Mouse (Mus musculus): ENCODE measurements around the gene Slc2a9. TPM values are rescaled to one million over a fixed set of nuclear protein-coding genes. Genes with fewer than 3 reads are reported as not detected.

Gene Slc2a9
- polyA plus RNA-seq, 1 experiment from 2014 or later = 0.80 TPM

GRCm38 (mm10) chr5:38500043-38500442 lies 2.9 kb downstream of the Slc2a9 start:
- WGBS (ENCODE audit: insufficient replicate concordance) = 63% methylated on average over 8 of the region's 8 CpGs
- Histone ChIP-seq H3K9ac (peak overlapping the region; percentile 23; the same call in 1 of the 2 replicates), H3K9me3 (replicated peaks) (no peaks in the 10 kb centered on the region), H3K4me1 (replicated peaks) (peaks cover 74% of the 10 kb centered on the region), H3K36me3 (no peaks in the 10 kb centered on the region), H3K27me3 (no peaks in the 10 kb centered on the region), H3K4me2 (no peak overlapping the region), H3K4me3 (replicated peaks) (no peak overlapping the region), H3K27ac (peak overlapping the region; percentile 82)
- ATAC-seq (ENCODE audit: low read depth) (peak; percentile 72), DNase-seq (peak; percentile 69)

DNA sequence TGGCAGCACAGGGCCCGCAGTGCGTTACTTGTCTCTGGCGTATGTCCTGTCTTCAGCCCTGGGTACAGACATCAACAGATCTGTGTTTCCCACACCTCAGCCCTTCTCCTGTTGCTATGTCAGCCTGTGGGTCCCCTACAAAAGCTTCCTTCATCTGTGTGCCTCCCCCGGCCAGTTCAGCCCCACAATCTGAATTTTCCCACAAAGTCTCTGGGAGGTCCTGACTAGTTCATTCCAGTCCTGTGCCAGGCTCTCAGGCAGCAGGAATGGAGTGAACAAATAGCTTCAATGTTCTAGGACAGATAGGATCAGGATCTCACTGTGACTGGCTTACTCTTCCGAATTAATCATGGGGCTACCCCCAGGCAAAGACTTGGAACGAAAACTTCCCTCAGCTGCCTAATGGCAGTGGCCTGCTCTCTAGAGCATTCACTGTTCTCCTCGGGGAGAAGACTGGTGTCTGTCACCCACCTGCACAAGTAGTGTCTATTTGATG lies 3.6 kb downstream of the Slc2a9 start:
- Histone ChIP-seq H3K9me3 (replicated peaks) (no peaks in the 10 kb centered on the region), H3K27ac (peak overlapping the region; percentile 82), H3K4me1 (replicated peaks) (peaks cover 67% of the 10 kb centered on the region), H3K4me2 (no peak overlapping the region), H3K4me3 (replicated peaks) (no peak overlapping the region), H3K9ac (0 out of 2 replicates have a peak overlapping the region, but pooled peaks have one; percentile 3), H3K36me3 (no peaks in the 10 kb centered on the region), H3K27me3 (no peaks in the 10 kb centered on the region)
- 81% methylated on average over 7 of the region's 7 CpGs for WGBS (ENCODE audit: insufficient replicate concordance)
- DNase-seq (no peak), ATAC-seq (ENCODE audit: low read depth) (no peak)

GRCm38 (mm10) chr5:38498479-38498878 lies 4.5 kb downstream of the Slc2a9 start:
- no peak overlapping the region for H3K9ac ChIP-seq
- no peak overlapping the region for H3K4me3 ChIP-seq (replicated peaks)
- no peaks in the 10 kb centered on the region for H3K27me3 ChIP-seq
- no peaks in the 10 kb centered on the region for H3K36me3 ChIP-seq
- H3K4me1 ChIP-seq (replicated peaks) = peaks cover 66% of the 10 kb centered on the region
- DNase-seq (no peak), ATAC-seq (ENCODE audit: low read depth) (no peak)
- WGBS (ENCODE audit: insufficient replicate concordance) = 54% methylated on average over 5 of the region's 5 CpGs
- H3K27ac ChIP-seq = peak overlapping the region; percentile 9
- H3K4me2 ChIP-seq = no peak overlapping the region
- H3K9me3 ChIP-seq (replicated peaks) = no peaks in the 10 kb centered on the region

- DNase-seq (no peak), ATAC-seq (ENCODE audit: low read depth) (no peak)
- Histone ChIP-seq H3K4me2 (no peak overlapping the region), H3K4me3 (replicated peaks) (no peak overlapping the region), H3K9ac (no peak overlapping the region), H3K36me3 (no peaks in the 10 kb centered on the region), H3K4me1 (replicated peaks) (peaks cover 56% of the 10 kb centered on the region), H3K27ac (no peak overlapping the region), H3K27me3 (no peaks in the 10 kb centered on the region), H3K9me3 (replicated peaks) (no peaks in the 10 kb centered on the region)
- WGBS (ENCODE audit: insufficient replicate concordance) = 68% methylated on average over 8 of the region's 8 CpGs
Measured at GRCm38 (mm10) chr5:38496491-38497057, 6.4 kb downstream of the Slc2a9 start.

DNA sequence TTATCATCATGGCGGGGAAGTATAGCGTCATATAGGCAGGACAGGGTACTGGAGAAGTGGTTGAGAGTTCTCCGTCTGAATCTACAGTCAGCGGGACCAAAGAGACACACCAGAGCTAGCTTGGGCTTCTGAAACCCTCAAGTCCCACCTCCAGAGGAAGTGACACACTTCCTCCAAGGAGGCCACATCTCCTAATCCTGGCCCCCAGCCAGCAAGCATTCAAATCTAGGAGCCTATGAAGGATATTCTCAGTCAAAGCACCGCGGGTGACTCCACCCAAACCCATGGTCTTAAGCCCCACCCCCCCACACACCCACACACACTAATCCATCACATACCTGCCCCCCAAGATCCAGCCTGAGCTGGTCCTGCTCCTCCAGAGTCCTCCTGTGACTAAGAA lies 9.1 kb downstream of the Slc2a9 start:
- H3K9ac ChIP-seq = no peak overlapping the region
- no peaks in the 10 kb centered on the region for H3K36me3 ChIP-seq
- ATAC-seq (ENCODE audit: low read depth) (no peak), DNase-seq (no peak)
- no peaks in the 10 kb centered on the region for H3K27me3 ChIP-seq
- H3K4me3 ChIP-seq (replicated peaks) = no peak overlapping the region
- no peak overlapping the region for H3K4me2 ChIP-seq
- H3K27ac ChIP-seq = no peak overlapping the region
- peaks cover 50% of the 10 kb centered on the region for H3K4me1 ChIP-seq (replicated peaks)
- H3K9me3 ChIP-seq (replicated peaks) = no peaks in the 10 kb centered on the region
- WGBS (ENCODE audit: insufficient replicate concordance) = 51% methylated on average over 6 of the region's 6 CpGs

GRCm38 (mm10) chr5:38491763-38492162 lies 11.2 kb downstream of the Slc2a9 start:
- Histone ChIP-seq H3K4me3 (replicated peaks) (no peak overlapping the region), H3K4me1 (replicated peaks) (peaks cover 51% of the 10 kb centered on the region), H3K4me2 (no peak overlapping the region; the same call in 1 of the 2 replicates), H3K36me3 (no peaks in the 10 kb centered on the region), H3K27me3 (no peaks in the 10 kb centered on the region), H3K9me3 (replicated peaks) (no peaks in the 10 kb centered on the region), H3K9ac (no peak overlapping the region), H3K27ac (no peak overlapping the region)
- ATAC-seq (ENCODE audit: low read depth) (no peak), DNase-seq (no peak)
- 71% methylated on average over 8 of the region's 8 CpGs for WGBS (ENCODE audit: insufficient replicate concordance)

DNA sequence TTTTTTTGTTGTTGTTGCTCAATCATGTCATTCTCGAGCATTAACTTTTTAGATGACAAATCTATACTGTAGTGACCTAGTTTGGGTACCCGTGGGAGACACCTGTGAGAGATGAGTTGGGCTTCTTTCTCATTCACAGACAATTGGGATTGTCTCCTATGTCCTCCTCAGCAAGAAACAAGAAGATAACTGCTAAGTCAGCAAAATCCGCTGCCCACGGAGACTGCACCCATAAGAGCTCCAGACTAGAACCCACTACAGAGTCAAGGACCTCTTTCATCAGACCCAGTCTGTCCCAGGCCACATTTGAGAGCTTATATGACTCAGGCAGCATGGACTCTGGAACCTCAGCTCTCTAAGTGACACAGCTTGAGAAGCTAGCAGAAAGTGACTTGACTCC lies 13.2 kb downstream of the Slc2a9 start:
- ATAC-seq (ENCODE audit: low read depth) (no peak), DNase-seq (no peak)
- Histone ChIP-seq H3K27me3 (no peaks in the 10 kb centered on the region), H3K9ac (no peak overlapping the region), H3K4me2 (no peak overlapping the region), H3K4me1 (replicated peaks) (peaks cover 59% of the 10 kb centered on the region), H3K4me3 (replicated peaks) (no peak overlapping the region), H3K36me3 (no peaks in the 10 kb centered on the region), H3K9me3 (replicated peaks) (no peaks in the 10 kb centered on the region), H3K27ac (no peak overlapping the region)
- 78% methylated on average over 4 of the region's 4 CpGs for WGBS (ENCODE audit: insufficient replicate concordance)

- DNase-seq (no peak), ATAC-seq (ENCODE audit: low read depth) (peak; percentile 25; the same call in 1 of the 2 replicates)
- H3K27ac ChIP-seq = no peak overlapping the region
- H3K36me3 ChIP-seq = no peaks in the 10 kb centered on the region
- H3K9me3 ChIP-seq (replicated peaks) = no peaks in the 10 kb centered on the region
- H3K4me2 ChIP-seq = peak overlapping the region; percentile 35
- peaks cover 57% of the 10 kb centered on the region for H3K4me1 ChIP-seq (replicated peaks)
- no peaks in the 10 kb centered on the region for H3K27me3 ChIP-seq
- H3K9ac ChIP-seq = 0 out of 2 replicates have a peak overlapping the region, but pooled peaks have one; percentile 3
- 70% methylated on average over 20 of the region's 20 CpGs for WGBS (ENCODE audit: insufficient replicate concordance)
- H3K4me3 ChIP-seq (replicated peaks) = no peak overlapping the region
Measured at GRCm38 (mm10) chr5:38488673-38489615, 14.0 kb downstream of the Slc2a9 start.

DNA sequence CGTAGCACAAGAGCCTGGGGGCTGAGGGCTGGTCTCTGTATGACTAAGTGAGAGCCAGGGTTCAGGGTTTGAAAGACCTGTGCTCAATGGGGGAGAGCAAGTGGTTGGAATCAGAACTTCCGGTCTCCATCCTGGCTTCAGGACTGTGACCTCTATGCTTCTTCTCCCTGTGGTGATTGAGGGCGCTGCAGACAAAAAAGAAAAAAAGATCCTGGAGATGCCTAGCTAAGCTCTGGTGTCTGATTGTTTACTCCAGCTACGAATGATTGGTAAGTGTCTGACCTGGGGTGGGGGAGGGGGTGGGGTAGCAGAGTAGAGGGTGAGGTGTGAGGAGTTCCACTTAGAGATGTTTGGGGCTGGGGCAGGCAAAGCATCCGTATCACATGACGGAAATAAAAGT lies 14.9 kb downstream of the Slc2a9 start:
- no peaks in the 10 kb centered on the region for H3K36me3 ChIP-seq
- peak overlapping the region; percentile 50 for H3K27ac ChIP-seq
- no peaks in the 10 kb centered on the region for H3K9me3 ChIP-seq (replicated peaks)
- H3K4me3 ChIP-seq (replicated peaks) = no peak overlapping the region
- WGBS (ENCODE audit: insufficient replicate concordance) = 73% methylated on average over 6 of the region's 6 CpGs
- no peaks in the 10 kb centered on the region for H3K27me3 ChIP-seq
- ATAC-seq (ENCODE audit: low read depth) = no peak
- H3K4me1 ChIP-seq (replicated peaks) = peaks cover 52% of the 10 kb centered on the region
- peak overlapping the region; percentile 45; the same call in 1 of the 2 replicates for H3K9ac ChIP-seq
- H3K4me2 ChIP-seq = peak overlapping the region; percentile 35
- DNase-seq = no peak

DNA sequence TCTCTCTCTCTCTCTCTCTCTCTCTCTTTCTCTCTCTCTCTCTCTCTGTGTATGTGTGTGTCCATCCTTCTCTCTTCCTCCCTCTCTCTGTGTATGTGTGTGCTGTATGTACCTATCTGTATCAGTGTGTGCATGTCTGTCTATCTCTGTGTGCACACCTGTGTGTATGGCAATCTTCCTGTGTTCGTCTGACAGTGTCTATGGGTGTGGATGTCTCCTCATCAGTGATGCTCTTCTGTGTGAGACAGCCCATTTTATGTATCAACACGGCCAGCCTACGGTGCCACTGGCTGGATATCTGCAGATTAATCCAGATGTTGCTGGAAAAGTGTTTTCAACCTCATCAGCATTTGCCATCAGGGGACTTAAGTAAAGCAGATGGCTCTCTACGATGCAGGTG lies 15.7 kb downstream of the Slc2a9 start:
- ATAC-seq (ENCODE audit: low read depth) (peak; percentile 85), DNase-seq (no peak)

DNA sequence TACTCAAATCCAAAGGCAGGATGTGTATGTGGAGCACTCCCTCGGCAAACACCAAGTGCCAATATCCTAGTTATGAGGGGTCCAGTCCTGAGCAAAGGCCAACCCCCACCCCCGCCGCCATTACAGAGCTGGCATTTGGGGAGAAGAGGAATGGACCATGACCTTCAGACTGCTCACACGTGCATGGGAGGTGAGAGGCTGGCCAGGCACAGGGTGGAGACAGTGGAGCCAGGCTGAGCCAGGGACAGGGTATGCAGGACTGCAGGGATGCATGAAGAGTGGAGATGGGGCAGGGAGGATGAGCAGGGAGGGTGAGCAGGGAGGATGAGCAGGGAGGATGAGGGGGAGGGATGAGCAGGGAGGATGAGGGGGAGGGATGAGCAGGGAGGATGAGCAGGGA lies 17.0 kb downstream of the Slc2a9 start:
- no peaks in the 10 kb centered on the region for H3K9me3 ChIP-seq (replicated peaks)
- 69% methylated on average over 4 of the region's 4 CpGs for WGBS (ENCODE audit: insufficient replicate concordance)

More for the DNA sequence above, 15.7 kb downstream of the Slc2a9 start:
- H3K9me3 ChIP-seq (replicated peaks) = no peaks in the 10 kb centered on the region
- no peaks in the 10 kb centered on the region for H3K27me3 ChIP-seq
- H3K27ac ChIP-seq = peak overlapping the region; percentile 50
- 45% methylated on average over 4 of the region's 4 CpGs for WGBS (ENCODE audit: insufficient replicate concordance)
- no peaks in the 10 kb centered on the region for H3K36me3 ChIP-seq
- H3K4me3 ChIP-seq (replicated peaks) = no peak overlapping the region
- peaks cover 59% of the 10 kb centered on the region for H3K4me1 ChIP-seq (replicated peaks)
- H3K9ac ChIP-seq = peak overlapping the region; percentile 45; the same call in 1 of the 2 replicates
- H3K4me2 ChIP-seq = peak overlapping the region; percentile 35

More for the DNA sequence above, 17.0 kb downstream of the Slc2a9 start:
- DNase-seq (no peak), ATAC-seq (ENCODE audit: low read depth) (no peak)
- no peak overlapping the region for H3K9ac ChIP-seq
- H3K4me2 ChIP-seq = no peak overlapping the region
- no peak overlapping the region for H3K4me3 ChIP-seq (replicated peaks)
- H3K27me3 ChIP-seq = no peaks in the 10 kb centered on the region
- H3K36me3 ChIP-seq = no peaks in the 10 kb centered on the region
- no peak overlapping the region for H3K27ac ChIP-seq
- peaks cover 69% of the 10 kb centered on the region for H3K4me1 ChIP-seq (replicated peaks)
